Mouse (Mus musculus): ENCODE results near the gene Srebf1. TPM values are rescaled to one million over a fixed set of nuclear protein-coding genes. Genes with fewer than 3 reads are reported as not detected.

The Srebf1 gene
- polyA plus RNA-seq, 1 experiment from 2014 or later: 66.1 TPM

DNA sequence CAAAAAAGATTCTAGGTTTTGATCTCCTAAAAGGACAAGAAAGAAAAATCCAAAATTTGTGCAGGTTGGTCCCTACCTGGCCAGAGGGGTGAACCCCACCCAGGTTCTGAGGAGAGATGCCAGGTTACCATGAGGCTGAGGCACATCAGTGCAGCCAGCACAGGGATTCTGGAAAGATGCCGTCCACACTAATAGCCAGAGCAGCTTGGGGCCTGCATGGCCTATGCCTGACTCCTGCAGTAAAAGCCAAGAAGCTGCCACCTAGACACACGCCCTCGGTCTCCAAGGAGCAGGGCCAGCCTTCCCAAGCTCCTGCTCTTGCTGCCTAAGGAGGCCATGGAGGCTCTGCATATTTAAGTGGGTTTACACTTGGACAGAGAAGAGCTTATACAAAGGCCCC is 8.9 kb upstream of the Srebf1 start:
- Histone ChIP-seq H3K4me3 (no peak overlapping the region), H3K36me3 (replicated peaks) (no peaks in the 10 kb centered on the region), H3K9me3 (no peaks in the 10 kb centered on the region), H3K4me1 (peaks cover 36% of the 10 kb centered on the region), H3K27me3 (ENCODE audit: poor library complexity, severe bottlenecking) (no peaks in the 10 kb centered on the region), H3K27ac (0 out of 2 replicates have a peak overlapping the region, but pooled peaks have one; percentile 52)
- WGBS: 73% methylated on average over 3 of the region's 3 CpGs
- no peak for DNase-seq (ENCODE audit: extremely low spot score, low spot score)

DNA sequence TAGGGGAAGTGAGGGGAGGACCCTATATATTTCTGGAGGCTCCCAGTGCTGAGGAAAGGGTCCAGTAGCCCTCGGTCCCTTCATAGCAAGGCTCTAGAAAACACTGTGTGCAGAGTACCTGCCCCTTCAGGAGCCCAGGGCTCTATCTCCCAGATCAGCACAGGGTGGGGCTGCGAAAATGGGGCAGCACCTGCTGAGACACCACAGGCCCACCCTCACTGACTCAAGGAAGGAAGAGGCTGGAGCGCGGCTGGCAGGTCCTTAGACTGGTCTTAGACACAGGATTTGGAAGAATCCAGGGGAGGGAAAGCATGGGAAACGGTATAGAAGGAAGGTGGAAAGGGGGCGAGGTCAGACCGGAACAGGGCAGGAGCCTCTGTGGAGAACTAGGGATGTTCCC is 8.1 kb upstream of the Srebf1 start:
- no peaks in the 10 kb centered on the region for H3K36me3 ChIP-seq (replicated peaks)
- H3K4me3 ChIP-seq: no peak overlapping the region
- WGBS: 90% methylated on average over 7 of the region's 7 CpGs
- DNase-seq (ENCODE audit: extremely low spot score, low spot score): no peak
- peak overlapping the region; percentile 51; the same call in 1 of the 2 replicates for H3K27ac ChIP-seq
- no peaks in the 10 kb centered on the region for H3K9me3 ChIP-seq
- H3K4me1 ChIP-seq: peaks cover 36% of the 10 kb centered on the region
- H3K27me3 ChIP-seq (ENCODE audit: poor library complexity, severe bottlenecking): no peaks in the 10 kb centered on the region

DNA sequence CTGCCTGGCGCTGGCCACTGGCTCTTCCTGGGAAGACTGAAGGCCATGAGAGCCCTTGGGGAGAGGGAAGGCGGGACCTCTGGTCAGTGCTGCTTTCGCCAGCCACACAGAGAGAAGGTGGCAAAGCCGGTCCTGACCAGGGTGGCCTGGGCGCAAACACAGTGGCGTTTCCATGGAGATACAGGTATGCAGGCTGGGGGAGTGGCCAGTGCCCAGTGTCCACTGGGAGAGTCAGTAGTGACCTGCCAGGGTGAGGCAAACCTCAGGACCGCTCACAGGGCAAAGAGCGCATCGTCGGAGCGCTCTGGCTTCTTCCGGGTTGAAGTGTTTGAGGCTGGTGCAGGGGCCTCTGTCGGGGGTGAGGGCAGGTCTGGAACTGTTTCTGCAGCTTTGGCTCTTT is 7.4 kb upstream of the Srebf1 start:
- Histone ChIP-seq H3K9me3 (no peaks in the 10 kb centered on the region), H3K4me3 (no peak overlapping the region), H3K36me3 (replicated peaks) (no peaks in the 10 kb centered on the region), H3K27me3 (ENCODE audit: poor library complexity, severe bottlenecking) (no peaks in the 10 kb centered on the region), H3K4me1 (peaks cover 38% of the 10 kb centered on the region), H3K27ac (peak overlapping the region; percentile 51)
- no peak for DNase-seq (ENCODE audit: extremely low spot score, low spot score)
- 81% methylated on average over 13 of the region's 13 CpGs for WGBS

DNA sequence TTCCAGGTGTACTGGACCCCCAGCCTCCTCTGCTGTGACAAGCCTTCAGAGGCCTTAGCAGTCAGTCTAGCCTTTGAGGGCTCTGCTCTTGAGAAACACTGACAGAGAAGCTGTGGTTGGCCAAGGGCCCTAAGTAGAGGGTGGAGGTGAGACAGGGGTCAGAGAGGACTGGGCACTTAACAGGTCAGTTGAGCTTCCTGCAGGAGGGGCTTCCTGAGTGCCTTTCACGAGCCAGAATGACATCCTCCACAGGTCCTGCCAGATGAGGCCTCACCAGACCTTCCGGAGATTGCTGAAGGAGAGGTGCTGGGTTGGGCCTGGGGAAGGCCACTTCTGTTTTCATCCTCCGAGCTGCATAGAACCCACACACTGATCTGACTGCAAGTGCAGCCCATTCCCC is 6.1 kb upstream of the Srebf1 start:
- Histone ChIP-seq H3K4me1 (peaks cover 40% of the 10 kb centered on the region), H3K36me3 (replicated peaks) (no peaks in the 10 kb centered on the region), H3K9me3 (no peaks in the 10 kb centered on the region), H3K27me3 (ENCODE audit: poor library complexity, severe bottlenecking) (no peaks in the 10 kb centered on the region), H3K27ac (0 out of 2 replicates have a peak overlapping the region, but pooled peaks have one; percentile 6), H3K4me3 (no peak overlapping the region)
- DNase-seq (ENCODE audit: extremely low spot score, low spot score): no peak
- WGBS: 71% methylated on average over 3 of the region's 3 CpGs

DNA sequence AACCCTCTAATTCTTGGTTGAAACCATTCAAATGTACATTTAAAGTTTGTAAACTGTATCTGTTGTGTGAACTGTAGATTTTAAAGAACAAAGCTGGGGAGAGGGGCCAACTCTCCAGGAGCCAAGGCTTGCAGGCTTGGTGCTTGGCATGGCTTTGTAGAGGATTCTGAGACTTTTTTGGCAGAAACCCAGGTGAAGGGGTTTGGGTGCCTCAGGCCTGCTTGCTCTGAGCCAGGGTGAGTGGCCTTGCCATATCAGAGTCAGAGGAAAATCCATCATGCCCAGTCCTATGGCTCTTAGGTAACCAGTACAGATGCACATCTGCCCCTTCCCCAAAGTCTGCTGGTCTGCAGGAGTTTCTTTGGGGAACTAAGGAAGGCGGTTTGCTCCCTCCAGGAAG is 3.5 kb upstream of the Srebf1 start:
- H3K9me3 ChIP-seq: no peaks in the 10 kb centered on the region
- no peaks in the 10 kb centered on the region for H3K36me3 ChIP-seq (replicated peaks)
- peaks cover 13% of the 10 kb centered on the region for H3K27me3 ChIP-seq (ENCODE audit: poor library complexity, severe bottlenecking)
- WGBS: 75% methylated on average over 1 of the region's 1 CpGs
- no peak overlapping the region for H3K4me3 ChIP-seq
- peaks cover 42% of the 10 kb centered on the region for H3K4me1 ChIP-seq
- DNase-seq (ENCODE audit: extremely low spot score, low spot score): no peak
- 0 out of 2 replicates have a peak overlapping the region, but pooled peaks have one; percentile 3 for H3K27ac ChIP-seq

DNA sequence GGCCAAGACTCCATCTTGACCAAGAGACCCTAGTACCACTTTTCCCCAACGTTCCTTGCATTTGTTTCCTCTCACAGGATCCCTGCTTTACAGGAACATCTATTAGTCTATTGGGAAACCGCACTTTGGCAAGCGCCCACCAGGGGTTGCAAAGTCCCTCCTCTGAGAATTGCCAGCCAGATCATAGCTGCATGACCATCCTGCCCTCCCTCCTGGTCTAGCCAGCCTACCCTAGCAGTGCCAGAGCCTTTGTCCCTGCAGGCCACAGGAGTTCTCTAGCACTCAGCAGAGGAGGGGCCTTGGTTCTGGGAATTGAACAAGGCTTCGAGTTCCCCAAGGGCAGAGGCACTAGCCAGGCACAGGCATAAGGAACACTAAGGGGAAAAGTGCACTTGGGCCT is 2.3 kb upstream of the Srebf1 start:
- Histone ChIP-seq H3K9me3 (no peaks in the 10 kb centered on the region), H3K27me3 (ENCODE audit: poor library complexity, severe bottlenecking) (peaks cover 13% of the 10 kb centered on the region), H3K4me3 (no peak overlapping the region), H3K36me3 (replicated peaks) (no peaks in the 10 kb centered on the region), H3K27ac (0 out of 2 replicates have a peak overlapping the region, but pooled peaks have one; percentile 40), H3K4me1 (peaks cover 43% of the 10 kb centered on the region)
- no peak for DNase-seq (ENCODE audit: extremely low spot score, low spot score)
- WGBS: 62% methylated on average over 4 of the region's 4 CpGs

DNA sequence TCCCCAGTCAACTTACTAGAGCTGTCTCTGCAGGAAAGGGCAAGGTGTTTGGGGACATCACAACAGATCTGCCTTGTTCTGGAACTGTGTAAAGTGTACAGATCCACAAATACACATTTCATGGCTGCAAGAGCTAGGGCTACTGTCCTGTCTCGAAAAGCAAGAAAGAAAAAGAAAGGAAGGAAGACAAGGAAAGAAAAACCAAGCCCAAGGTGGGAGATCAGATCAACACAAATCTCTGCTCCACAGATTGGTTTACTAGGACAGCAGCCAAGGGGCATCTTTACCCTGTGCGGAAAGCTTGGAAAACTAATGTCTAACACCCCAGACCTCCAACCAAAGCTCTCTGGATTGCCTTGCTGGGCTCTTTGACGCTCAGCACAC is 304 bp downstream of the Srebf1 start:
- peaks cover 13% of the 10 kb centered on the region for H3K27me3 ChIP-seq (ENCODE audit: poor library complexity, severe bottlenecking)
- no peak for DNase-seq (ENCODE audit: extremely low spot score, low spot score)
- no peaks in the 10 kb centered on the region for H3K9me3 ChIP-seq
- H3K27ac ChIP-seq: peak overlapping the region; percentile 82
- H3K36me3 ChIP-seq (replicated peaks): peaks cover 19% of the 10 kb centered on the region
- H3K4me3 ChIP-seq: peak overlapping the region; percentile 52
- H3K4me1 ChIP-seq: peaks cover 62% of the 10 kb centered on the region
- 52% methylated on average over 3 of the region's 3 CpGs for WGBS

DNA sequence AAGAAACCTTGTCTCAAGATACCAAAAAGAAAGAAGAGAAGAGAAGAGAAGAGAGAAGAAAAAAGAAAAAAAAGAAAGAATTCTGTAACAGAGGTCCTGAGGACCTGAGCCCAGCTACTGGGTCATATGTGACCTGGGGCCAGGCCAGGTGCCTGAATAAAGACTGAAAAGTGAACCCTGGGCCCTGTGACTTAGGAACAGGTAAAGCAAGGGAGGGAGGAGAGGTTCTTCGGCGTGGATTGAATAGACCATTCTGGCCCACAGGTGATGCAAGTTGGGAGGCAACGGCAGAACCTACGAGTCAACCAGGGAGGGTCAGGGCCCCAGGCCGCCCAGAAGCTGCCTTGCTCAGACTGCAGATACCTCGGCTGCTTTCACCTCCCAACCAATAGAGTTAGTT is 956 bp downstream of the Srebf1 start:
- no peak for DNase-seq (ENCODE audit: extremely low spot score, low spot score)
- 81% methylated on average over 6 of the region's 6 CpGs for WGBS

DNA sequence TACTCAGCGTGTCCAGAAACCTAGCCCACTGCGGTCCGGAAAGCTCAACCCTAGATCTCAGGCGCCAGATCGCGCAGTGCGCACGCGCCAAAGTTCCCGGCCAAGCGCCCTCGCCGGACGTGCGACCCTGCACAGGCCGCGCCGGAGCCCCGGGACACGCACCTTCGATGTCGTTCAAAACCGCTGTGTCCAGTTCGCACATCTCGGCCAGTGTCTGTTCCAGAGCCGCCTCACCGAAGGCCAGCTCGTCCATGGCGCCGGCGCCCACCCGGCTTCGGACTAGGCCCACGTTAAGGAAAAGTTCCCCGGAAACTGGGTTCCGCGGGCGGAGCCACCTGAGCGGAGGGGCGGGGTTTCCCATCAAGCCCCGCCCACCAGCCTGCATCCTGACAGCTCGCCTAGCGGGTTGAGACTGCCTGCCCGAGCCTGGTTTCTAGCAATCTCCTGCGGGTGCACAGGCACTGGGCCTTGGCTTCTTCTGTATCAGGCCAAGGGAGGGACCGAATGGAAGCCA is 2.0 kb downstream of the Srebf1 start:
- Histone ChIP-seq H3K4me1 (peaks cover 78% of the 10 kb centered on the region), H3K9me3 (no peaks in the 10 kb centered on the region), H3K36me3 (replicated peaks) (peaks cover 30% of the 10 kb centered on the region), H3K4me3 (peak overlapping the region; percentile 85), H3K27me3 (ENCODE audit: poor library complexity, severe bottlenecking) (peaks cover 13% of the 10 kb centered on the region), H3K27ac (peak overlapping the region; percentile 96)
- DNase-seq (ENCODE audit: extremely low spot score, low spot score): peak; percentile 93
- under 1% methylated on average over 46 of the region's 46 CpGs for WGBS

More for the DNA sequence above, 956 bp downstream of the Srebf1 start:
- Histone ChIP-seq H3K4me1 (peaks cover 67% of the 10 kb centered on the region), H3K27me3 (ENCODE audit: poor library complexity, severe bottlenecking) (peaks cover 13% of the 10 kb centered on the region), H3K4me3 (no peak overlapping the region), H3K27ac (0 out of 2 replicates have a peak overlapping the region, but pooled peaks have one; percentile 82), H3K36me3 (replicated peaks) (peaks cover 22% of the 10 kb centered on the region), H3K9me3 (no peaks in the 10 kb centered on the region)

DNA sequence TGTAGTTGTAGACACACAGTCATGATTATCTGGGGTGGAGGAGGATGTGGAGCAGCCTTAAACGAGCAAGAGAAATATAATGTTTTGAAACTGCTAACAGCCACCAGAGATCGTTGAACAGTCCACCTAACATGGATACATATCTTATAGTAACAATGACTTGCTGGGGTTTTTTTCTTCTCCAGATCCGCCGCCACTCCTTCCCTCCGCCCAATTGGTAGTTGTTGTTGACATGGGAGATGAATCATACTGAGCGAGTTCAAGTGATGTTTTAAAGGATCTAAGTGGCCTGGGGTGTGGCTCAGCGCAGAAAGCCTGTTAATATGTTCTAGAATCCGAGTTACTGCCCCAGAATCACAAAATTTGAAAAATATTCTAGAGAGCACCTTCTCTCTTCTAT is 2.8 kb downstream of the Srebf1 start:
- H3K4me1 ChIP-seq: peaks cover 75% of the 10 kb centered on the region
- H3K36me3 ChIP-seq (replicated peaks): peaks cover 32% of the 10 kb centered on the region
- peak overlapping the region; percentile 96 for H3K27ac ChIP-seq
- peak overlapping the region; percentile 85 for H3K4me3 ChIP-seq
- DNase-seq (ENCODE audit: extremely low spot score, low spot score): no peak
- 63% methylated on average over 8 of the region's 8 CpGs for WGBS
- H3K9me3 ChIP-seq: no peaks in the 10 kb centered on the region
- H3K27me3 ChIP-seq (ENCODE audit: poor library complexity, severe bottlenecking): peaks cover 13% of the 10 kb centered on the region

DNA sequence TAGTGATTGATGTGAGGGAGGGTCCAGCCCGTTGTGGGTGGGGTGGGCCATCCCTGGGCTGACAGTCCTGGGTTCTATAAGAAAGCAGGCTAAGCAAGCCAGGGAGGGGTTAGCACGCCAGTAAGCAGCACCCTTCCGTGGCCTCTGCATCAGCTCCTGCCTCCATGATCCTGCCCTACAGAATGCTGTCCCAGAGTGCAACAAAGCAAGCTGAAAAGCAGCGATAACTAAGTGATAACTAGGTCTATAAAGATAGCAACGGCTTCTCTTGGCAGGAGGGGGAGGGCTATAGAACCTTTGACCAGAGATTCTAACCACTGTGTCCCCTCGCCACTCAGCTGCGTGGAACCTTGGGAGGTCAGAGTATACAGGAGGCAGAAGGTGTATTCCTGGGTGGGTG is 4.9 kb downstream of the Srebf1 start:
- H3K27ac ChIP-seq: peak overlapping the region; percentile 12; the same call in 1 of the 2 replicates
- H3K36me3 ChIP-seq (replicated peaks): peaks cover 32% of the 10 kb centered on the region
- peaks cover 77% of the 10 kb centered on the region for H3K4me1 ChIP-seq
- 91% methylated on average over 7 of the region's 7 CpGs for WGBS
- peaks cover 13% of the 10 kb centered on the region for H3K27me3 ChIP-seq (ENCODE audit: poor library complexity, severe bottlenecking)
- H3K9me3 ChIP-seq: no peaks in the 10 kb centered on the region
- DNase-seq (ENCODE audit: extremely low spot score, low spot score): no peak
- no peak overlapping the region for H3K4me3 ChIP-seq

DNA sequence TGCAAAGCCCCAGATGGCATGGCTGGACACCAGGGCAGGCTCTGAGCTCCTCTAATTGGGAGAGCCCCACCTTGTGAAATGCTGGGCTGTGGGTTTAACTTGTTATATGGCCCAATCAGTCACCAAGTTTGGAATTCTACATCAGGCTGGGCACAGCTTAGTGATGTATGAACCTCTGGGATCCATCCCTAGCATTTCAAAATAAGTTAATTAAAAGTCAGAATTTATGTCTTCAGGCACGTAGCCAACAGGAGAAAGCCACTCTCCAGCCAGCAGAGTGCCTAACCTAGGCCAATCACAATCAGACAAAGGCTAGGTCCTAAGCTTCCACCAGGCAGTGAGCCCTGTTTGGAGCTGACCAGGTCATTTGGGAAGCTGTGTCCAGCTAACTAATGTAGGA is 5.7 kb downstream of the Srebf1 start:
- H3K27me3 ChIP-seq (ENCODE audit: poor library complexity, severe bottlenecking): peaks cover 7% of the 10 kb centered on the region; the same call in 1 of the 2 replicates
- H3K9me3 ChIP-seq: no peaks in the 10 kb centered on the region
- peaks cover 32% of the 10 kb centered on the region for H3K36me3 ChIP-seq (replicated peaks)
- H3K27ac ChIP-seq: 0 out of 2 replicates have a peak overlapping the region, but pooled peaks have one; percentile 12
- H3K4me3 ChIP-seq: no peak overlapping the region
- no peak for DNase-seq (ENCODE audit: extremely low spot score, low spot score)
- H3K4me1 ChIP-seq: peaks cover 77% of the 10 kb centered on the region
- WGBS: 88% methylated on average over 1 of the region's 1 CpGs

DNA sequence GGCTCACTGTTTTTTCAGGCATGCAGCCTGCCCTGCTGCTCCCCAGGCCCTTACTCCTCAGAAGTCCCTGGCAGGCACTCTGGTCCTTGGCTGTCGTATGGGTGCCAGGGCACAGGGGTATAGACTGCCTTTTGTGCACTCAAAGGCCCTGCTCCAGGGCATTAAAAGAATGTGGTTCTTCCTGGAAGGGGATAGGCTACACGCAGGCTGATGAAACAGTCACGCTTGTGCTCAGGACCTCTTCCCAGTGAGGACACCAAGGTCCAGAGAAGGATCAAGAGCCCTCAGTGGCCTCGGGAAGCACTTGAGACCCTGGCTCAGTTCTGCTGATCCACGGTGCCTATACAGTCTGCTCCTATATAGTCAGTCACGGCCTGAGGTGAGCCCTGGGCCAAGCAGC is 9.1 kb downstream of the Srebf1 start:
- H3K27ac ChIP-seq: peak overlapping the region; percentile 89
- WGBS: 71% methylated on average over 6 of the region's 6 CpGs
- H3K9me3 ChIP-seq: no peaks in the 10 kb centered on the region
- no peak overlapping the region for H3K4me3 ChIP-seq
- H3K4me1 ChIP-seq: peaks cover 80% of the 10 kb centered on the region
- no peak for DNase-seq (ENCODE audit: extremely low spot score, low spot score)
- peaks cover 25% of the 10 kb centered on the region for H3K36me3 ChIP-seq (replicated peaks)
- H3K27me3 ChIP-seq (ENCODE audit: poor library complexity, severe bottlenecking): no peaks in the 10 kb centered on the region

Measured in forebrain, embryonic 10.5 days (tissue).